Comparison of ENCODE assay signal across 8 mouse cellular contexts in the genomic region with DNA sequence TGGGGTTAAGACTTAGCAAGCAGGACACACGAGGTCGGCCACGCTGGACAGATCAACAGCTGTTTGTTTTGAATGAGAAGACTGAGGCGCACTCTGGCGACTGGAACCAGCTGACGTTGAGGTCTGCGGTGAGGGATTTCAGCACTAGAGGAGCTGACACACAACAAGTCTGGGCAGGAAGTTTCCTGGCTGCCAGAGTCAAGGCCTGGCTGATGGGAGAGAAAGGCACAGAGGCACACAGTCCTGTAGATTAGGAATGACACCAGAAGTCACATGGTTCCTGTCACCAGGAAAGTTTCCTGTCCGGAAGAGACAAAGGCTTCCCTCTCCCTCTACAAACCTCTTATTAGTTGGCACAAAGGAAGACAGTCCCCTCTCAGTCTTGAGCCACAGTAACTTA. TPM values are rescaled to one million over a fixed set of nuclear protein-coding genes. Genes with fewer than 3 reads are reported as not detected.
DNase-seq lines count a peak whose midpoint lies in the region; ATAC-seq and TF ChIP-seq lines count a peak whose summit lies in the region.
"Had no signal": no experiment of that assay in that cellular context is flagged by ENCODE, and none has a peak within 500 bp of the region (broad histone marks: within the 10 kb centered on the region; RNA-seq: fewer than 3 reads in every experiment).

No protein-coding gene starts in this region.

- no peaks in the 10 kb centered on the region for H3K4me1 ChIP-seq in forebrain, embryonic 12.5 days
- H3K4me1 ChIP-seq in cerebellum, adult 2 months (ENCODE audit: control insufficient read depth, insufficient read depth, low read length) = no peaks in the 10 kb centered on the region
- H3K4me1 ChIP-seq: limb, embryonic 13.5 days had no signal

- peak; percentile 77 for DNase-seq in T-cell, adult 2 months (ENCODE audit: low spot score)
- DNase-seq in fat pad, adult 2 months (ENCODE audit: extremely low read depth, low read depth, low spot score) = peak; percentile 74
- peak; percentile 46 to 64 for DNase-seq in kidney, postnatal 4 days
- DNase-seq in cerebellum, adult 2 months = no peak
- DNase-seq in Muller cell, postnatal 12 days (ENCODE audit: inconsistent ontology term) = no peak

- H3K4me2 ChIP-seq in forebrain, embryonic 12.5 days = no peak overlapping the region
- H3K4me2 ChIP-seq: limb, embryonic 13.5 days had no signal

- no peak overlapping the region for H3K9ac ChIP-seq in forebrain, embryonic 12.5 days
- H3K9ac ChIP-seq: limb, embryonic 13.5 days had no signal

- H3K36me3 ChIP-seq in forebrain, embryonic 12.5 days (replicated peaks) = no peaks in the 10 kb centered on the region
- H3K36me3 ChIP-seq: limb, embryonic 13.5 days had no signal

- H3K27me3 ChIP-seq in forebrain, embryonic 12.5 days = no peaks in the 10 kb centered on the region
- no peaks in the 10 kb centered on the region for H3K27me3 ChIP-seq in cerebellum, adult 2 months (ENCODE audit: control insufficient read depth, insufficient read depth, low read length)
- H3K27me3 ChIP-seq: limb, embryonic 13.5 days had no signal

- H3K9me3 ChIP-seq in forebrain, embryonic 12.5 days = no peaks in the 10 kb centered on the region
- H3K9me3 ChIP-seq: limb, embryonic 13.5 days had no signal

- no peak for TF ChIP-seq POLR2A in cerebellum, adult 2 months (IDR thresholded peaks at IDR 0.05; ENCODE audit: borderline replicate concordance, insufficient read depth, low read length)

- H3K4me3 ChIP-seq in forebrain, embryonic 12.5 days (replicated peaks) = no peak overlapping the region
- no peak overlapping the region for H3K4me3 ChIP-seq in cerebellum, adult 2 months (replicated peaks; ENCODE audit: insufficient read depth, low read depth, low read length)
- H3K4me3 ChIP-seq: limb, embryonic 13.5 days had no signal

- WGBS in forebrain, embryonic 12.5 days = 72% methylated on average over 8 of the region's 8 CpGs
- WGBS in cerebellum, adult 2 months = 43% methylated on average over 8 of the region's 8 CpGs

- no peak for TF ChIP-seq CTCF in cerebellum, adult 2 months (IDR thresholded peaks at IDR 0.05; ENCODE audit: borderline replicate concordance, insufficient read depth, low read depth, low read length)

- H3K27ac ChIP-seq in forebrain, embryonic 12.5 days = no peak overlapping the region
- H3K27ac ChIP-seq in cerebellum, adult 2 months (ENCODE audit: insufficient read depth, low read length) = no peak overlapping the region
- H3K27ac ChIP-seq: limb, embryonic 13.5 days had no signal

- peak; percentile 50; the same call in 1 of the 2 replicates for ATAC-seq in megakaryocyte-erythroid progenitor cell, adult 5-6 weeks (replicated peaks; ENCODE audit: low FRiP score, low TSS enrichment, poor library complexity, severe bottlenecking)
- ATAC-seq in forebrain, embryonic 12.5 days (ENCODE audit: low FRiP score) = no peak

RNA-seq across cellular contexts. Expression of gene Gramd1a, which starts 12.7 kb away (rescaled TPM):
- 75.2 and 78.4 TPM in 2 replicates for total RNA-seq in megakaryocyte-erythroid progenitor cell, adult 5-6 weeks (2014; fragmentation: Nextera tagmentation)
- total RNA-seq in megakaryocyte-erythroid progenitor cell, adult 5-6 weeks (2017) = 19.2 and 29.6 TPM in 2 replicates
- 155 and 174 TPM in 2 replicates for polyA plus RNA-seq in forebrain, embryonic 12.5 days (2016; fragmentation: Nextera tagmentation; extraction: Ambion mirVana)
- 148 and 153 TPM in 2 replicates for polyA plus RNA-seq in cerebellum, adult 2 months (2012; rRNA removed)

RNA-seq across cellular contexts. Expression of gene Scn1b, which starts 41.6 kb away (rescaled TPM):
- total RNA-seq in megakaryocyte-erythroid progenitor cell, adult 5-6 weeks (2014; fragmentation: Nextera tagmentation) = 0.64 TPM in 1 of 2 replicates, not detected in the other
- total RNA-seq in megakaryocyte-erythroid progenitor cell, adult 5-6 weeks (2017) = 1.4 TPM in 1 of 2 replicates, not detected in the other
- polyA plus RNA-seq in forebrain, embryonic 12.5 days (2016; fragmentation: Nextera tagmentation; extraction: Ambion mirVana) = 1.1 and 1.3 TPM in 2 replicates
- polyA plus RNA-seq in cerebellum, adult 2 months (2012; rRNA removed) = 1,376 and 1,380 TPM in 2 replicates

RNA-seq across cellular contexts. Expression of gene Hpn, which starts 53.3 kb away (rescaled TPM):
- total RNA-seq in megakaryocyte-erythroid progenitor cell, adult 5-6 weeks (2014; fragmentation: Nextera tagmentation) = 103 and 201 TPM in 2 replicates
- 28.3 and 32.3 TPM in 2 replicates for total RNA-seq in megakaryocyte-erythroid progenitor cell, adult 5-6 weeks (2017)
- 0.49 and 0.67 TPM in 2 replicates for polyA plus RNA-seq in forebrain, embryonic 12.5 days (2016; fragmentation: Nextera tagmentation; extraction: Ambion mirVana)
- 9.4 and 10.8 TPM in 2 replicates for polyA plus RNA-seq in cerebellum, adult 2 months (2012; rRNA removed)

Comparison
In these comparisons a context has a peak if more than half of its experiments do, and no peak if none do; other contexts are left out.
1. DNase-seq: peak in T-cell, adult 2 months (single experiment), fat pad, adult 2 months (single experiment) and kidney, postnatal 4 days (2 of 2); none in cerebellum, adult 2 months (0 of 2) and Muller cell, postnatal 12 days (single experiment).
2. RNA of gene Scn1b, which starts 41.6 kb away (polyA plus RNA-seq): 1,376 to 1,380 TPM in cerebellum, adult 2 months; 1.1 to 1.3 TPM in forebrain, embryonic 12.5 days; every median in the first group is over 100 times any median in the second.